Mouse (Mus musculus) testis, adult 2 months (tissue): ENCODE measurements at regions not wholly inside any gene's neighbourhood (a gene's known extent, or its start where the extent isn't known, plus 50 kb on each side); places are given as distances from the start of the nearest gene placed in this dataset.

ENCODE experiments used
- H3K27ac ChIP-seq: fragments of 200-500 bp; 2 replicates; pipeline ENCODE4 v1.5.1; 2012; ENCODE audit warnings: low read depth, low read length; ENCODE audit not compliant: control insufficient read depth, insufficient read depth
- H3K27me3 ChIP-seq: fragments of 200-500 bp; 2 replicates; pipeline ENCODE4 v1.6.1; 2012; ENCODE audit warnings: mild to moderate bottlenecking, low read length, moderate library complexity; ENCODE audit not compliant: control insufficient read depth, insufficient read depth
- H3K36me3 ChIP-seq: fragments of 200-500 bp; 2 replicates; pipeline ENCODE4 v1.6.1; 2012; ENCODE audit warnings: mild to moderate bottlenecking, low read length; ENCODE audit not compliant: control insufficient read depth, insufficient read depth
- H3K4me1 ChIP-seq: fragments of 200-500 bp; 2 replicates; pipeline ENCODE4 v1.6.1; 2012; ENCODE audit warnings: low read length; ENCODE audit not compliant: control insufficient read depth, insufficient read depth
- H3K4me3 ChIP-seq: fragments of 200-500 bp; 2 replicates; pipeline ENCODE4 v1.5.1; 2012; ENCODE audit warnings: low read depth, mild to moderate bottlenecking, low read length, moderate library complexity, mixed read lengths; ENCODE audit not compliant: control insufficient read depth
- CTCF ChIP-seq: fragments of 200-500 bp; IDR thresholded peaks from 2 replicates; pipeline ENCODE4 v1.5.1; 2012; ENCODE audit warnings: low read depth, mild to moderate bottlenecking, inconsistent platforms, low read length, moderate library complexity; ENCODE audit not compliant: control insufficient read depth, insufficient read depth, insufficient replicate concordance
- POLR2A ChIP-seq: fragments of 200-500 bp; IDR thresholded peaks from 2 replicates; pipeline ENCODE4 v1.6.1; 2012; ENCODE audit warnings: low read depth, mild to moderate bottlenecking, inconsistent platforms, low read length, moderate library complexity; ENCODE audit not compliant: control insufficient read depth

GRCm38 (mm10) chr4:148742549-148743413 lies 61.4 kb upstream of the Casz1 start:
- Histone ChIP-seq H3K4me3 (peak overlapping the region; percentile 74), H3K27ac (no peak overlapping the region), H3K4me1 (peaks cover 13% of the 10 kb centered on the region), H3K36me3 (no peaks in the 10 kb centered on the region), H3K27me3 (no peaks in the 10 kb centered on the region)
- TF ChIP-seq POLR2A (no peak), CTCF (peak; percentile 88)

DNA sequence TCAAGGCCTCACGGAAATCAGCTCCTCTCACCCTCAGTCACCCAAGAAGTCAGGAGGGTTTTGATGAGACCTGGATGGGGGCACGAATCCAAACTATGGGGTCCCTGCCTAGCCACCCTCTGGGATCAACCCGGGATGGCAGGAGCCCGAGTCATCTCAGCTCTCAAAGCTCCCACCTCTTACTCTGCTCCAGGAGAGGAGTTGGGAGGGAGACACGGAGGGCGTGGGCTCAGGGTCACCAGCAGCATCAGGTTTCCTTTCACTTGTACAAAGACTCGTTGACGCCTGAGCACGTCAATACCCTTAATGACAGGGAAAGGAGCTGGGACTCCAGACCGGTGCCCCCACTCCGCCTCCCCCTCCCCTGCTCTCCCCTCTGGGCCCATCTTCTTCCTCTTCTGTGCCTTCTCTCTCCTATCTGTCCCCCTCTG lies 60.8 kb upstream of the Casz1 start:
- Histone ChIP-seq H3K4me3 (peak overlapping the region; percentile 74; the same call in 1 of the 2 replicates), H3K36me3 (no peaks in the 10 kb centered on the region), H3K4me1 (peaks cover 13% of the 10 kb centered on the region), H3K27me3 (no peaks in the 10 kb centered on the region), H3K27ac (no peak overlapping the region)
- TF ChIP-seq POLR2A = no peak

GRCm38 (mm10) chr4:148744053-148744452 lies 60.2 kb upstream of the Casz1 start:
- no peak overlapping the region for H3K4me3 ChIP-seq
- no peaks in the 10 kb centered on the region for H3K36me3 ChIP-seq
- TF ChIP-seq POLR2A = no peak
- peaks cover 13% of the 10 kb centered on the region for H3K4me1 ChIP-seq
- H3K27ac ChIP-seq = no peak overlapping the region
- no peaks in the 10 kb centered on the region for H3K27me3 ChIP-seq

- TF ChIP-seq CTCF (no peak), POLR2A (no peak)
- H3K4me1 ChIP-seq = peaks cover 13% of the 10 kb centered on the region
- no peak overlapping the region for H3K27ac ChIP-seq
- no peaks in the 10 kb centered on the region for H3K36me3 ChIP-seq
- no peaks in the 10 kb centered on the region for H3K27me3 ChIP-seq
- no peak overlapping the region for H3K4me3 ChIP-seq
These were observed 57.5 kb upstream of the Casz1 start for GRCm38 (mm10) chr4:148746460-148747314.

GRCm38 (mm10) chr4:148747315-148747644 lies 56.9 kb upstream of the Casz1 start:
- Histone ChIP-seq H3K4me1 (peaks cover 13% of the 10 kb centered on the region), H3K27me3 (no peaks in the 10 kb centered on the region), H3K27ac (no peak overlapping the region), H3K36me3 (no peaks in the 10 kb centered on the region), H3K4me3 (no peak overlapping the region)
- no peak for TF ChIP-seq POLR2A
- TF ChIP-seq CTCF = no peak

DNA sequence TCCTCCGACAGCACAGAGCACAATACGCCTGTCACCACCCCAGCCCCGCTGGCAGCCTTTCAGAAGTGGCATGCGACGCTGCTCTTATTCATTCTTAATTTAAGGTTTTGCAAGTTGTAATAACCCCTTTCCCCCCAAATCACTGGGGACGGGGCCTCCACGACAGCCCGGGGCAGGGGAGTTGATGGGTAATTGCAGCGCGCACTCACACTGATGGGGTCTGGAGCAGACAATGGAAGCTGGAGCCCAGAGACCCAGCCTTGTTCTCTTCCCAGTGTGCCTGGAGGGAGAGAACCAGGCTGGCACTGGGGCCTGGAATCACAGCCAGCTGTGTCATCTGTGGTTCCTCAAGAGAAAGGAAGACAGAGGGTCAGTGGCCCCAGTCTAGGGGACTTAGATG lies 54.2 kb upstream of the Casz1 start:
- Histone ChIP-seq H3K27me3 (no peaks in the 10 kb centered on the region), H3K27ac (no peak overlapping the region), H3K4me1 (no peaks in the 10 kb centered on the region; the same call in 1 of the 2 replicates), H3K36me3 (no peaks in the 10 kb centered on the region), H3K4me3 (no peak overlapping the region)
- TF ChIP-seq POLR2A (no peak), CTCF (no peak)

- Histone ChIP-seq H3K27ac (no peak overlapping the region), H3K4me3 (no peak overlapping the region), H3K27me3 (no peaks in the 10 kb centered on the region), H3K36me3 (no peaks in the 10 kb centered on the region), H3K4me1 (no peaks in the 10 kb centered on the region; the same call in 1 of the 2 replicates)
- TF ChIP-seq CTCF (no peak), POLR2A (no peak)
These were observed 52.6 kb upstream of the Casz1 start for GRCm38 (mm10) chr4:148751591-148751990.
